Mouse (Mus musculus): ENCODE data around the gene Ap3m1. TPM values are rescaled to one million over a fixed set of nuclear protein-coding genes. Genes with fewer than 3 reads are reported as not detected.

The Ap3m1 gene
- polyA plus RNA-seq, 2 experiments: 22.3 to 41.4 TPM

DNA sequence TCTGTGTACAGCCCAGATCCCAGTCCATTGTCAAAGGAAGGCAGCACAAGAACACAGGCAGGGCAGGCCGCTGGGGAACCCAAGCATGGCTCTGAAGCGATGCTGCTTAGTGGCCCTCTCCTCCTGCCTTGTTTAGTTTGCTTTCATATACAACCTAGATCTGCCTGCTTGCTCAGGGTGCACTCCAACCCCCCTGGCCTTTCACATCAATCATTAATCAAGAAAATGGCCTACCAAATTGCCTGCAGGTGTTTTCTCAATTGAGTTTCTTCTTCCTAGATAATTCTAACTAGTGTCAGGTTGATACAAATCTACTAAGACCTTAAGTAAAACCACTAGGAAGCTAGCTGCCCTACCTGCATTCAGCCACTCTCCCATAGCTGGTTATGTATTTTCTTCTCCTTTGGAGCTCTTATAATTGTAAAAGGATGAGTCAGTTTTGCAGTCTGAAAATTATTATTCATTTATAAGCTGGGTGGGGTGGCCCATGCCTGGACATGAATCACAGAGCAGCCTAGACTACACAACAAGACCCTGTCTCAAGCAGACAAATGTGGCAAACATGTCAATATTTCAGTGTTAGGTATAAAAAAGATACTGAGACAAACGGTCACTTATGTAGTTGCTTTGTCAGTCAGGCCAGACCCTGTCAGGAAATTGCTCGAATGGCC lies 35.2 kb upstream of the Ap3m1 start:
- ATAC-seq (ENCODE audit: insufficient read depth) (no peak), DNase-seq (ENCODE audit: low read depth in 3 of 3, low spot score in 3 of 3) (no peak)
- no peaks in the 10 kb centered on the region for H3K27me3 ChIP-seq (ENCODE audit: control insufficient read depth, insufficient read depth, low read length)
- H3K9me3 ChIP-seq (ENCODE audit: control insufficient read depth, low read length): no peaks in the 10 kb centered on the region
- H3K36me3 ChIP-seq (replicated peaks; ENCODE audit: control insufficient read depth, insufficient read depth, low read depth): no peaks in the 10 kb centered on the region; the same call in 1 of the 2 replicates
- H3K9ac ChIP-seq (replicated peaks): no peak overlapping the region
- H3K4me1 ChIP-seq (replicated peaks; ENCODE audit: control insufficient read depth in 2 of 2, insufficient read depth in 2 of 2, low read length in 1 of 2): peaks cover 13 to 36% of the 10 kb centered on the region in 2 experiments
- TF ChIP-seq CTCF (IDR thresholded peaks at IDR 0.05; ENCODE audit: low read depth): no peak
- no peak for TF ChIP-seq EP300 (IDR thresholded peaks at IDR 0.05; ENCODE audit: low read depth)
- H3K4me3 ChIP-seq (ENCODE audit: insufficient read depth in 1 of 2, low read depth in 2 of 2, low read length in 2 of 2): no peak overlapping the region
- H3K27ac ChIP-seq: no peak overlapping the region
- H3K4me2 ChIP-seq (ENCODE audit: low read depth): no peak overlapping the region
- WGBS (ENCODE audit: insufficient replicate concordance): 72% methylated on average over 4 of the region's 4 CpGs

DNA sequence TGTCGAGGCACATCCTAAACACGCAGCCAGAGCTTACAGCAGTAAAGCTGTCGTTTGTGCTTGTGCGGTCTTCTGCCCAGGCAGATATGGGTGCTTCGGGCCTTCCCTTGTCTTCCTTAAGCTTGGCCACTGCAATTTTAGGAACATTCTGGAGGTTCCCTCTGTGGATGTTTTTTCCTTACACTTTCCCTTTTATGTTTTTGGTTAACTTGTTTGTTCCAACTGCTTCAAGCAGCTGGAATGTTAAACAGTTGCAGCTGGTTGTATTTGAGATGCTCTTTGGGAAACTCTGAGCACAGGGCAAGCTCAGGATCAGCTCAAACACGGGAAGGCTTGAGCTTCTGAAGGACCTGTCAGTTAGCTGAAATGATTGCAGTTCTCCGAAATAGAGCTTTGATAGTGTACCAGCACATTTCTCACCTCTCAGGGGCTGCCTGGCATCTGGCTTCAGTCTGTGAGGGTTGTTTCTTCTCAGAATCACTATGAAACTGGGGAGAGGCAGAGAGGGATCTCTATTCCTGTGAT lies 34.6 kb upstream of the Ap3m1 start:
- ATAC-seq (ENCODE audit: insufficient read depth) (no peak), DNase-seq (ENCODE audit: low read depth in 3 of 3, low spot score in 3 of 3) (no peak)
- H3K4me2 ChIP-seq (ENCODE audit: low read depth): no peak overlapping the region
- H3K4me3 ChIP-seq (ENCODE audit: insufficient read depth in 1 of 2, low read depth in 2 of 2, low read length in 2 of 2): no peak overlapping the region
- no peaks in the 10 kb centered on the region; the same call in 1 of the 2 replicates for H3K36me3 ChIP-seq (replicated peaks; ENCODE audit: control insufficient read depth, insufficient read depth, low read depth)
- peaks cover 13 to 36% of the 10 kb centered on the region in 2 experiments for H3K4me1 ChIP-seq (replicated peaks; ENCODE audit: control insufficient read depth in 2 of 2, insufficient read depth in 2 of 2, low read length in 1 of 2)
- no peak for TF ChIP-seq CTCF (IDR thresholded peaks at IDR 0.05; ENCODE audit: low read depth)
- no peak for TF ChIP-seq EP300 (IDR thresholded peaks at IDR 0.05; ENCODE audit: low read depth)
- no peak overlapping the region for H3K9ac ChIP-seq (replicated peaks)
- H3K27me3 ChIP-seq (ENCODE audit: control insufficient read depth, insufficient read depth, low read length): no peaks in the 10 kb centered on the region
- H3K27ac ChIP-seq: no peak overlapping the region
- no peaks in the 10 kb centered on the region for H3K9me3 ChIP-seq (ENCODE audit: control insufficient read depth, low read length)
- WGBS (ENCODE audit: insufficient replicate concordance): 53% methylated on average over 7 of the region's 7 CpGs

DNA sequence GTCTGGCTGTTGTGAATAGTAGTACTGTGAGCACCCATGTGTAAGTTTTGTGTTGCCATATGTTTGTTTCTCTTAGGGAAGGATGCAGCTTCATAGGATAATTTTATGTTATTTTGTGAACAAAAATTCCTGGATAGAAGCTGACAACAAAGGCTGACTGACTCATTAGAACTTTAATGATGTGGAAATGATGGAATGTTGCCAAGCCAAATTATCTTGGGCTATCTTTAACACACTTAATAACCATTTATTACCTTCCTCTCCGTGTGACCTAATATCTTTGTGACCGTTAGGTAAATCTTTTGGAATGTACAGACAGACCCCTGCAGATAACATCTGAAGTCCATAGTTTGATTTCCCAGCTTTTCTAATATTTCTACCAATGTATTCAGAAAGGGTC lies 33.8 kb upstream of the Ap3m1 start:
- ATAC-seq (ENCODE audit: insufficient read depth) (no peak), DNase-seq (ENCODE audit: low read depth in 3 of 3, low spot score in 3 of 3) (no peak)
- Histone ChIP-seq H3K4me1 (replicated peaks; ENCODE audit: control insufficient read depth in 2 of 2, insufficient read depth in 2 of 2, low read length in 1 of 2) (peaks cover 13 to 36% of the 10 kb centered on the region in 2 experiments), H3K4me3 (ENCODE audit: insufficient read depth in 1 of 2, low read depth in 2 of 2, low read length in 2 of 2) (no peak overlapping the region), H3K27ac (no peak overlapping the region), H3K36me3 (replicated peaks; ENCODE audit: control insufficient read depth, insufficient read depth, low read depth) (no peaks in the 10 kb centered on the region), H3K27me3 (ENCODE audit: control insufficient read depth, insufficient read depth, low read length) (no peaks in the 10 kb centered on the region), H3K9me3 (ENCODE audit: control insufficient read depth, low read length) (no peaks in the 10 kb centered on the region), H3K9ac (replicated peaks) (no peak overlapping the region), H3K4me2 (ENCODE audit: low read depth) (no peak overlapping the region)
- whole genome bisulfite sequencing (ENCODE audit: insufficient replicate concordance): 61% methylated on average over 2 of the region's 2 CpGs
- TF ChIP-seq EP300 (IDR thresholded peaks at IDR 0.05; ENCODE audit: low read depth): no peak
- TF ChIP-seq CTCF (IDR thresholded peaks at IDR 0.05; ENCODE audit: low read depth): no peak

DNA sequence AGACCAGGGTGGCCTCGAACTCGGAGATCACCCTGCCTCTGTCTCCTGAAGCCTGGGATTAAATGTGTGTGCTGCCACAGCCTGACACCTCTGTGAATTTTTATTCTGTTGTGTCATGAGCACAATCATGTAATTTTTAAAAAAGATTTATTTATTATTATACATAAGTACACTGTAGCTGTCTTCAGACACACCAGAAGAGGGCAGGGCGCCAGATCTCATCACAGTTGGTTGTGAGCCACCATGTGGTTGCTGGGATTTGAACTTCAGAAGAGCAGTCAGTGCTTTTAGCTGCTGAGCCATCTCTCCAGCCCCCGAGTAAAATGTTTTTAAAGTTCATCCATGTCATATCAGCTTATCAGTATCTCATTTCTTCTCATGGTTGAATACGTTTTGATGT lies 33.4 kb upstream of the Ap3m1 start:
- no peak overlapping the region for H3K4me2 ChIP-seq (ENCODE audit: low read depth)
- TF ChIP-seq EP300 (IDR thresholded peaks at IDR 0.05; ENCODE audit: low read depth): no peak
- no peak for TF ChIP-seq CTCF (IDR thresholded peaks at IDR 0.05; ENCODE audit: low read depth)
- no peak overlapping the region for H3K4me3 ChIP-seq (ENCODE audit: insufficient read depth in 1 of 2, low read depth in 2 of 2, low read length in 2 of 2)
- H3K27me3 ChIP-seq (ENCODE audit: control insufficient read depth, insufficient read depth, low read length): no peaks in the 10 kb centered on the region
- H3K4me1 ChIP-seq (replicated peaks; ENCODE audit: control insufficient read depth in 2 of 2, insufficient read depth in 2 of 2, low read length in 1 of 2): peaks cover 13 to 36% of the 10 kb centered on the region in 2 experiments
- ATAC-seq (ENCODE audit: insufficient read depth) (no peak), DNase-seq (ENCODE audit: low read depth in 3 of 3, low spot score in 3 of 3) (no peak)
- H3K36me3 ChIP-seq (replicated peaks; ENCODE audit: control insufficient read depth, insufficient read depth, low read depth): no peaks in the 10 kb centered on the region
- H3K27ac ChIP-seq: no peak overlapping the region
- H3K9me3 ChIP-seq (ENCODE audit: control insufficient read depth, low read length): no peaks in the 10 kb centered on the region
- WGBS (ENCODE audit: insufficient replicate concordance): 58% methylated on average over 5 of the region's 5 CpGs
- no peak overlapping the region for H3K9ac ChIP-seq (replicated peaks)

DNA sequence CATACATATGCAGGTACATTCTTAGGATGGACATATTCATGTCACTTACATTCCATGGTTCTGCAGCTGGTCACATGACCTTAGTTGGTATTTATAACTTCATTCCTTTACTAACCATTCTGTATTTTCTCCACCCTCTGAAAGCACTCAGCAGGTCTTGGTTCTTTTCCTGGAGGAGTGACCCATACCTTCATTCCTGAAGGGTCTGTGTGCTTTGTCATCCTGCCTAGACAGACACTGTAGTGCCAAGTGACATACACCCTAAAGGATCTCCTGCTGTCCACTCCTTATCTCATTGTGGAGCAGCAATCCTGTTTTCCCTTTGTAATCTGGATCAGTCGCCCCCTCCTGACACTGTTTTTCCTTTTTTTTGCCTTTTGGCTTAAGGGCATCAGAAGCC lies 30.5 kb upstream of the Ap3m1 start:
- Histone ChIP-seq H3K4me3 (ENCODE audit: insufficient read depth in 1 of 2, low read depth in 2 of 2, low read length in 2 of 2) (no peak overlapping the region), H3K36me3 (replicated peaks; ENCODE audit: control insufficient read depth, insufficient read depth, low read depth) (no peaks in the 10 kb centered on the region), H3K4me2 (ENCODE audit: low read depth) (no peak overlapping the region), H3K27ac (no peak overlapping the region), H3K4me1 (replicated peaks; ENCODE audit: control insufficient read depth in 2 of 2, insufficient read depth in 2 of 2, low read length in 1 of 2) (peaks cover 15 to 30% of the 10 kb centered on the region in 2 experiments), H3K27me3 (ENCODE audit: control insufficient read depth, insufficient read depth, low read length) (no peaks in the 10 kb centered on the region), H3K9me3 (ENCODE audit: control insufficient read depth, low read length) (no peaks in the 10 kb centered on the region), H3K9ac (replicated peaks) (no peak overlapping the region)
- TF ChIP-seq EP300 (IDR thresholded peaks at IDR 0.05; ENCODE audit: low read depth) (no peak), CTCF (IDR thresholded peaks at IDR 0.05; ENCODE audit: low read depth) (no peak)
- 55% methylated on average over 1 of the region's 1 CpGs for WGBS (ENCODE audit: insufficient replicate concordance)
- no peak for ATAC-seq (ENCODE audit: insufficient read depth)
- no peak for DNase-seq (ENCODE audit: low read depth in 3 of 3, low spot score in 3 of 3)

Data from liver, embryonic 14.5 days (tissue).